Mouse (Mus musculus) naive thymus-derived CD4-positive, alpha-beta T cell, adult 5 months (primary cell): ENCODE measurements around the gene H2-M1. TPM values are rescaled to one million over a fixed set of nuclear protein-coding genes. Genes with fewer than 3 reads are reported as not detected.

Source experiments
- polyA plus RNA-seq: library from polyadenylated mRNA; unstranded; fragments of 100-300 nt; shearing (Covaris generic); gene quantifications from one replicate; pipeline ENCODE4 v1.2.1, GENCODE M21; 2017

Gene H2-M1
- polyA plus RNA-seq = not detected

DNA sequence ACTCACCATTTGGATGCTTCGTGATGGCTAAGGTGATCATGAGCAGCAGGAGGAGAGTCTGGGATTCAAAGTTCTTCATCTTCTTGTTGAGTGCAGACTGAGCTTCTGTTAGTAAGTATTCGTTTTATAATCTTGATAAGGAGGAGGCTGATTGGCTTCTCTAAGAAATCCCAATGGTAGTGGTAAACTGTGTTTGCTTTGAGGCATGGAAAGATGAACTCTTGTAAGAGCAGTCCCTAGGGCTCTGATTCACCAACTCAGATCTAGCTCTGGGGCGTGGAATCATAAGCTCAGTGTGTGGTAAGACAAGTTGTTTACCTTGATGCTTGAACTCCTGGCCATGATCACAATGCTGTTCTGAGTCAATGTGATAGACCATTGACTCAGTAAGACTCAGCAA, at the start of gene H2-M1:
Gene H2-M1 (minus strand): TSS at position 101 of the 400 bp plus-strand sequence.

DNA sequence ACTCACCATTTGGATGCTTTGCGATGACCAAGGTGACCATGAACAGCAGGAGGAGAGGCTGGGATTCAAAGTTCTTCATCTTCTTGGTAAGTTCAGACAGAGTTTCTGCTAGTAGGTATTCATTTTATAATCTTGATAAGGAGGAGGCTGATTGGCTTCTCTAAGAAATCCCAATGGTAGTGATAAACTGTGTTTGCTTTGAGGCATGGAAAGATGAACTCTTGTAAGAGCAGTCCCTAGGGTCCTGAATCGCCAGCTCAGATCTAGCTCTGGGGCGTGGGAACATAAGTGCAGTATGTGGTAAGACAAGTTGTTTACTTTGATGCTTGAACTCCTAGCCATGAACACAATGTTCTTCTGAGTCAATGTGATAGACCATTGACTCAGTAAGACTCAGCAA, 29.5 kb downstream of the H2-M1 start, which contains the start of gene H2-M9:
Gene H2-M9 (minus strand): TSS at position 101 of the 400 bp plus-strand sequence.

Other genes with a start within 250 kb of the H2-M1 start
- not detected for gene H2-M10.4, start 209.9 kb downstream of the H2-M1 start, polyA plus RNA-seq
- not detected for gene H2-M11, start 125.1 kb downstream of the H2-M1 start, polyA plus RNA-seq
- gene H2-M9, start 29.6 kb downstream of the H2-M1 start, polyA plus RNA-seq = not detected
- not detected for gene H2-M10.5, start 100.7 kb upstream of the H2-M1 start, polyA plus RNA-seq
- not detected for gene H2-M10.6, start 140.0 kb upstream of the H2-M1 start, polyA plus RNA-seq
- gene Trim26, start 164.9 kb upstream of the H2-M1 start, polyA plus RNA-seq = 141 TPM
- gene Trim15, start 195.0 kb upstream of the H2-M1 start, polyA plus RNA-seq = 0.26 TPM
- not detected for gene Trim10, start 197.4 kb upstream of the H2-M1 start, polyA plus RNA-seq
- gene Trim40, start 217.9 kb upstream of the H2-M1 start, polyA plus RNA-seq = not detected
- not detected for gene Trim31, start 225.9 kb upstream of the H2-M1 start, polyA plus RNA-seq